Mouse (Mus musculus) lung, adult 2 months (tissue): ENCODE data around the gene Ginm1. TPM values are rescaled to one million over a fixed set of nuclear protein-coding genes. Genes with fewer than 3 reads are reported as not detected.

ENCODE experiments used
- DNase-seq: peaks from one replicate; pipeline ENCODE4 v3.0.0; 2022
- H3K4me1 ChIP-seq: fragments of 200-500 bp; 2 replicates; pipeline ENCODE4 v1.6.1; 2011; ENCODE audit warnings: low read length; ENCODE audit not compliant: control insufficient read depth, insufficient read depth
- H3K4me3 ChIP-seq: fragments of 200-500 bp; replicated peaks from 2 replicates; pipeline ENCODE3; 2011; ENCODE audit warnings: low read depth, mild to moderate bottlenecking, control low read depth, low read length; ENCODE audit errors: extremely low read depth
- CTCF ChIP-seq: fragments of 200-500 bp; IDR thresholded peaks from 2 replicates; pipeline ENCODE4 v1.5.1; 2011; ENCODE audit warnings: mild to moderate bottlenecking, low read length, control low read depth; ENCODE audit not compliant: insufficient read depth
- POLR2A ChIP-seq: fragments of 200-500 bp; IDR thresholded peaks from 2 replicates; pipeline ENCODE4 v1.6.1; 2011; ENCODE audit warnings: low read depth, mild to moderate bottlenecking, control low read depth, low read length, borderline replicate concordance; ENCODE audit errors: extremely low read depth
- WGBS: fragments of 180-500 bp; shearing (Covaris S2); methylation state at CpG from one replicate; pipeline ENCODE4 v1.1.7; 2018; 5-methylcytosine and 5-hydroxymethylcytosine counted together
- polyA plus RNA-seq: library from polyadenylated mRNA; depleted of rRNA; stranded (reverse); fragments of >200 nt; gene quantifications from 2 replicates; pipeline ENCODE4 v1.2.3, GENCODE M21; 2012

Gene Ginm1
- polyA plus RNA-seq, 1 experiment, result 34.4 TPM

DNA sequence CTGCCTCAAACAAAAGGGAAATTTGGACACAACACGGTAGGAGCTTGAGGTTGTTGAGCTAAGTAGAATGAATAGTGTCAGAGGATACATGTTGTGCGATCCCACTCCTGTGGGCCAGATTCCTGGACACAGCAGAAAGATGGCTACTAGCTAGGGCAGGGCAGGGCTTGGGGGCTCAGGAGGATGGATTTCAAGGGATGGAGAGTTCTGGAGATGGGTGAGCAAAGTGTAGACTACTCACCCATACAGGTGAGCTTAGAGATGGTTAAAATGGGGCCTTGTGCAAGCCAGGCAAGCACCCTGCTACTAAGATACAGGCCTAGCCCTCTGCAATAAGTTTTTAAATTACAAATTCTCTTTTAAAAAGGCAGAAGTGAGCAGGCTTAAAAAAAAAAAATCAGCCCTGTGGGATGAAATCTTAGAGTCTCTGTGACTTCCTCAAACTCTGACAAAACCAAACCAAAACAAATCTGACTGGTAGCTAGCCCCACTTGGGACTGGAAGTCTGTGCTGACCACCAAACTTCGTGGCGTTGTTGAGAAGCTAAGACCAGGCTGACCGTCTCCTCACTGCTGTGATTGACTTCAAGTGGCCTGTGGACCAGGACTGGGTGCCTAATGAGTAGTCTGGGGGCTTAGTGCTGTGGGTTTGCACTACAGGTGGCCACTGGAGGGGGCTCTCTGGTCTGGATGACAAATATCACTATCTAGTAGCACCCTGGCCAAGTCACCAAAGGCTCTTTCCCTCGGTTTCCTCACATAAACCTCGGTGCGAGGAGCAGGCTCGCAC, 40.9 kb upstream of the Ginm1 start:
- TF ChIP-seq CTCF (no peak), POLR2A (no peak)
- no peak overlapping the region for H3K4me3 ChIP-seq

GRCm38 (mm10) chr10:7832171-7832676, 39.6 kb upstream of the Ginm1 start, which contains the start of gene Zc3h12d:
Gene Zc3h12d (plus strand): TSS chr10:7832470.
- peak within 1 kb of the TSS; percentile 42 for H3K4me3 ChIP-seq
- H3K4me1 ChIP-seq, result 0 out of 2 replicates have a peak, but pooled peaks cover 2% of the 10 kb centered on the region
- DNase-seq, result peak; percentile 33
- WGBS, result 3% methylated on average over 15 of the region's 15 CpGs
- no peak for TF ChIP-seq POLR2A
- no peak for TF ChIP-seq CTCF

More for the DNA sequence above, 40.9 kb upstream of the Ginm1 start:
- DNase-seq, result no peak
- 0 out of 2 replicates have a peak, but pooled peaks cover 2% of the 10 kb centered on the region for H3K4me1 ChIP-seq
- 81% methylated on average over 9 of the region's 9 CpGs for WGBS

DNA sequence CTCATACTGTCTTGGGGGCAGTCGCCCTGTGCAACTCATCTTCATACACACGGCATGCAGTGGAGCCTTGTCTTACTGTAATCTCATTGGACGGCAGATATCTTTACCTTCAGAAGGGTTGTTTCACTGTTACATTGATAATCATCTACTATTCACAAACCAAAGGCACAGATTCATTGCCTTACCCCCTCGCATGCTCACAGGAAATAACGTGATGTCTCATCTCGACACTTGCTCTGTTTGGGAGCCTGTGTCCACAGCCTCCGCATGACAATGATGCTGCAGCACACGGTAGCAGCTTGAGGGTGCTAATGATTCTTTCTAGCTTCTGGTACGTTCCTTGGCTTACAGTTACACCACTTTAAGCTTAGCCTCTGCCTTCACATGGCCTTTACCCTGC, 33.5 kb upstream of the Ginm1 start:
- H3K4me1 ChIP-seq, result no peaks in the 10 kb centered on the region
- no peak overlapping the region for H3K4me3 ChIP-seq
- no peak for DNase-seq
- TF ChIP-seq POLR2A (no peak), CTCF (no peak)
- WGBS, result 89% methylated on average over 9 of the region's 9 CpGs

DNA sequence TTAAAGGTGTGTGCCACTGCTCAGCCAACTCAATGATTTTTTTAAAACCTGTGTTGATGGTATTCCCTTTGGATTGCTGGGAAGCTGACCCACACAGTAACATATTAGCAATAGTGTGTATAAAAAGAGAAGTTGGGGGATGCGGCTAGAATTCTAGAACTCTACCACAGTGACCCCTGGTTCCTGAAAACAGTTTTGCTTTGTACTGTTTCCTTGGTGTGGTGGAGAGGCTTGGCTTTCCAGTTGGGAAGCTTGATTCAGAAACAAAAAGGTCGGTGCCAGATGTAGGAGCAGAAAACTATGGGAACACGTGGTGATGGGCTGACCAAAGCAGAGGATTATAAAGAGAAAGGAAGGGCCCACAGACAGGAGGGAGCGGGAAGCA, 32.6 kb upstream of the Ginm1 start:
- Histone ChIP-seq H3K4me1 (no peaks in the 10 kb centered on the region), H3K4me3 (no peak overlapping the region)
- TF ChIP-seq CTCF (no peak), POLR2A (no peak)
- WGBS, result 84% methylated on average over 4 of the region's 4 CpGs
- no peak for DNase-seq

DNA sequence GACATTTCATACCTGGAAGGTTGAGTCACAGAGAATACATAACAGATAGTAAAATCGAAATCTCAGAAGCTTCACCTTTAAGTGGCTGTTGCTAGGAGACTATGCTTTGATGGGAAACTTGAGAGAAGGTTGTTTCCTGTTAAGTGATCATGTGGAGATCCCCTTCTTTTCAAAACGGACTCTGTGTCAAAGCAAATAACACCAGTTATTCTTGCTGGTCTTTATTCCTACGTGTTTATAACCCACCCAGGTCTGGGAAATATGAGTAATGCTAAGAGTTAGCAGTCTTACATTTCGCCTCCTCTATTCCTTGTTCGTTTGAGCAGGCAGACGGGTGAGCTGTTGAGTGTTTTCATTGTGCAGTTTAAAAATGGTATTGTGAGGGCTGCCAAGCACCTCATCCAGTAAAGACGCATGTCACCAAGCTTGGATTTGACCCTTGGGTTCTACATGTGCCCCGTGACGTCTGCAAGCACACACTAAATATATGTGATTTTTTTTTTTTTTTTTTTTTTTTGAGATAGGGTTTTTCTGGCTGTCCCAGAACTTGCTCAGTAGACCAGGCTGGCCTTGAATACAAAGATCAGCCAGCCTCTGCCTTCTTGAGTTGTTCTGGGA, 32.1 kb upstream of the Ginm1 start:
- 66% methylated on average over 9 of the region's 9 CpGs for WGBS
- TF ChIP-seq CTCF, result no peak
- TF ChIP-seq POLR2A, result no peak
- H3K4me3 ChIP-seq, result no peak overlapping the region
- H3K4me1 ChIP-seq, result no peaks in the 10 kb centered on the region
- no peak for DNase-seq

GRCm38 (mm10) chr10:7821981-7822380, 29.4 kb upstream of the Ginm1 start:
- Histone ChIP-seq H3K4me3 (no peak overlapping the region), H3K4me1 (no peaks in the 10 kb centered on the region)
- 94% methylated on average over 12 of the region's 12 CpGs for WGBS
- TF ChIP-seq POLR2A, result no peak
- no peak for TF ChIP-seq CTCF
- no peak for DNase-seq

GRCm38 (mm10) chr10:7820171-7820570, 27.5 kb upstream of the Ginm1 start:
- 87% methylated on average over 5 of the region's 5 CpGs for WGBS
- Histone ChIP-seq H3K4me1 (no peaks in the 10 kb centered on the region), H3K4me3 (no peak overlapping the region)
- no peak for DNase-seq
- no peak for TF ChIP-seq CTCF
- no peak for TF ChIP-seq POLR2A

GRCm38 (mm10) chr10:7819603-7820002, 27.0 kb upstream of the Ginm1 start:
- WGBS, result 82% methylated on average over 4 of the region's 4 CpGs
- no peak for DNase-seq
- no peaks in the 10 kb centered on the region for H3K4me1 ChIP-seq
- TF ChIP-seq POLR2A, result no peak
- no peak for TF ChIP-seq CTCF
- no peak overlapping the region for H3K4me3 ChIP-seq

DNA sequence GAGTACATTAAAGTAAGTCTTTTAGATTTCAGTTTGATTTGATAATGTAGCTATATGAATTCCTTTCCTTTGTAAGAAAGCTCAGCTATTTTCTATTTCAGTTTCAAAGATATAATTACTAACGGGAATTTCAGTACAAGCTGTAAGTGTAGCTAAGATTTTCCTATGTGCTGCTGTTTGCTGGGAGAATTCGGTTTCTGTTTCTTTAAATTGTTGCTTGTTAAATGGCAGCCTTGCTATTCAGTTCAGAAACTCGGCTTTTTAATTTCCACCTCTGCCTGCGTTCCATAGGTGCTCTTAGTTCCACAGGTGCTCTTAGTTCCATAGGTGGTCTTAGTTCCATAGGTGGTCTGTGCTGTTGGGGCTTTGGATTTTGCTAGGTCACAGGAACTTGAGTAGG, 26.5 kb upstream of the Ginm1 start:
- no peak for DNase-seq
- WGBS, result 90% methylated on average over 4 of the region's 4 CpGs
- H3K4me1 ChIP-seq, result no peaks in the 10 kb centered on the region
- no peak overlapping the region for H3K4me3 ChIP-seq
- TF ChIP-seq POLR2A (no peak), CTCF (no peak)
